Mouse (Mus musculus) E14TG2a.4 (cell line): ENCODE measurements around the gene Sntn.

Experiments
- H3K27me3 ChIP-seq: 2 replicates; pipeline ENCODE4 v1.6.1; 2014; ENCODE audit warnings: low read length, control low read depth; ENCODE audit not compliant: insufficient read depth
- H3K36me3 ChIP-seq: 2 replicates; pipeline ENCODE4 v1.6.1; 2014; ENCODE audit warnings: low read length, control low read depth; ENCODE audit not compliant: insufficient read depth
- H3K4me1 ChIP-seq: replicated peaks from 2 replicates; pipeline ENCODE4 v1.6.1; 2014; ENCODE audit warnings: low read depth, low read length, control low read depth
- H3K4me3 ChIP-seq: replicated peaks from 2 replicates; pipeline ENCODE4 v1.5.1; 2014; ENCODE audit warnings: mild to moderate bottlenecking, low read length
- H3K9me3 ChIP-seq: 2 replicates; pipeline ENCODE4 v1.6.1; 2014; ENCODE audit warnings: low read length, control low read depth
- CTCF ChIP-seq: conservative IDR thresholded peaks from 2 replicates; pipeline ENCODE4 v1.5.1; 2014; ENCODE audit warnings: low read length
- NANOG ChIP-seq: IDR thresholded peaks from 2 replicates; pipeline ENCODE4 v1.6.1; 2014; ENCODE audit warnings: borderline replicate concordance, low read length, mixed read lengths
- POU5F1 ChIP-seq: IDR thresholded peaks from 2 replicates; pipeline ENCODE4 v1.6.1; 2014; ENCODE audit warnings: low read length, borderline replicate concordance

Sntn gene

DNA sequence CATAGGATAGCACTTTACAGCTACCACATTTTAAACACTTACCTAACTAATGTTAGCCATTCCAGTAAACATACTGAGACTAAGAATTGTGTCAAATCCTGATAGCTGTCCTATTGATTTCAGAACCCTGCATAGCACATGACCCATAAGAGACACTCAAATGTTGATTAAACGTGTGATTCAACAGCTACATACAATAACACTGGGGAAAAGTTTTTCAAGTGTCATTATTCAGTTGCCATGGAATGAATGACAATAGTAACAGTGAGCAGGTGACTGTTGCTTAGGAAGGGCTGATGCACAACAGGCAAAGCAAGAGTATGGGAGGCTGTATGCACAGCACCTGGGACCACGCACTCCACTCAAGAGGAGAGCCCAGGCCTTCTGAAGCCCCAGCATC is at the start of gene Sntn:
Gene Sntn, plus strand, starts transcription at position 301 of the 400 bp plus-strand sequence.
- TF ChIP-seq NANOG (no peak), POU5F1 (no peak), CTCF (no peak)
- Histone ChIP-seq H3K4me1 (no peaks in the 10 kb centered on the region), H3K27me3 (no peaks in the 10 kb centered on the region), H3K9me3 (no peaks in the 10 kb centered on the region), H3K4me3 (no peak within 1 kb of the TSS), H3K36me3 (no peaks in the 10 kb centered on the region)

DNA sequence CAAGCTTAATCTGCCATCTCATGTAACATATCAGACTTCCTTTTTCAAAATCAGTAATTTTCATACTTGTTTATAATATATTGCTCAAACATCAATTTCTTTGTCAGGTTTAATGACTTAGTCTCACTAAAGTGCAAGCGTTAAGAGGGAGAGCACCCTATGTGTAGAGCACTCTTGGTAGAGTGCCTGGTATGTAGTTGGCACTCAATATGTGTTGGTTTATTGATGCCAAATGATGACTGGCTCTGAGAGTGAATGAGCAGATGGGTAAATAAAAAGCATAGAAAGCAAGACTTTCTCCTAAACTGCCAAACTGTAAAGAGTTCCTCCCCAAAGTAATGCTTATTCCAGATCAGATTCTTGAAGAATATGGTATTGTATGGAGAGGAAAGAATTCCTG is 20.8 kb upstream of the Sntn start:
- H3K27me3 ChIP-seq = no peaks in the 10 kb centered on the region
- 0 out of 2 replicates have a peak, but pooled peaks cover 4% of the 10 kb centered on the region for H3K4me1 ChIP-seq
- no peaks in the 10 kb centered on the region for H3K9me3 ChIP-seq
- no peaks in the 10 kb centered on the region for H3K36me3 ChIP-seq
- TF ChIP-seq POU5F1 = no peak
- TF ChIP-seq NANOG = no peak
- TF ChIP-seq CTCF = no peak
- H3K4me3 ChIP-seq = no peak overlapping the region

DNA sequence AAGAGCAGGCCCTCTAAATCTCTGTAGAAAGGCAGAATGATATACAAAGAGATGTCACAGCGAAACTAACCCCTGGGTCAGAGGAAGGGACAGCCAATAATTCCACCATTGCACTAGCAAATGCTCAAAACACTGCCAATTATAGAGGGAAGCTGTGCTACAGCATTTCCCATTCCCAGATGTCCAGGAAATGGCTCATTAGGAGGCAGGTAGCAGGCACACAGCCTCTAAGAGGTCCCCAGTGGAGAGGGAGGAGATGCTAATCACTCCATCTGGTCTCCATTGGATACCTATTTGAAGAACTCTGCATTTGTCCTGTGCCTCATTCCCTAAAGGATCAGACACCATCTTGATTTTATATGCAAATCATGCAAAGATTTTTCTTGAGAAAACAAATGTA is 19.6 kb upstream of the Sntn start:
- Histone ChIP-seq H3K9me3 (no peaks in the 10 kb centered on the region), H3K27me3 (no peaks in the 10 kb centered on the region), H3K4me3 (no peak overlapping the region), H3K36me3 (no peaks in the 10 kb centered on the region), H3K4me1 (0 out of 2 replicates have a peak, but pooled peaks cover 4% of the 10 kb centered on the region)
- TF ChIP-seq CTCF = no peak
- TF ChIP-seq NANOG = no peak
- TF ChIP-seq POU5F1 = no peak

DNA sequence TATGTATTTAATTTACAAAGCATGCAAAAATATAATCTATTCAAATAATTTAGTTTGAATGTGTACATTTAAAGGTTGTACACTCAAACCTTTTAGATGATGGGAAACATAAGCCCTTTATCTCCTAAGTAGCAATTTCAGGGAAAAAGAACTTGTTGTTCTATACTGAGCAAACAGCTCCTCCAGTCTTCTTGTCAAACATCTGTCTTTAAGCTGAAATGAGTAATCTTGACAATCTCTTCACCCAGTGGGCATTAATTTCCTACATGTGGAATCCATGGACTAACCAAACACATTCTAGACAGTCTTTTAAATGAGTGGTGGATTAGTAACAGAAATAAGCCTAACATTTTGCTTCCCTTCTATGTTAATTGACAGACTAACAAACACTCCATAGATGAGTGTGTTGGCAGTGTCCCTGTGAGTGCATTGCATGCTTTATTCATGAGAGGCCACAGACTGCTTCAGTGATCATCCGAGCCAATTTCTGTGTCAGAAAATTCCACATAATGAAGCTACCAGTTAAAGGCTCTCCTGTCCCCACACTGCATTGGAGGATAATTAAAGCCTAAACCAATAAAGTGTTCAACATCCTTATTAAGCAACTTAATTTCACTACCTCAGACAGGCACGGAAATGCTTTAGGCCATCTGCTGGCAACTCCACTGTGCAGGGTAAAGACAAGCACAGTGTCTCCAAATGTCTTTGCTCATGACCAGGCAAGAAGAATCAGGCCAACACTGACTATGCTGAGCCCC is 19.0 kb upstream of the Sntn start:
- H3K27me3 ChIP-seq = no peaks in the 10 kb centered on the region
- TF ChIP-seq CTCF (no peak), NANOG (no peak), POU5F1 (no peak)
- H3K4me1 ChIP-seq = 0 out of 2 replicates have a peak, but pooled peaks cover 4% of the 10 kb centered on the region
- no peak overlapping the region for H3K4me3 ChIP-seq
- H3K9me3 ChIP-seq = no peaks in the 10 kb centered on the region
- no peaks in the 10 kb centered on the region for H3K36me3 ChIP-seq

DNA sequence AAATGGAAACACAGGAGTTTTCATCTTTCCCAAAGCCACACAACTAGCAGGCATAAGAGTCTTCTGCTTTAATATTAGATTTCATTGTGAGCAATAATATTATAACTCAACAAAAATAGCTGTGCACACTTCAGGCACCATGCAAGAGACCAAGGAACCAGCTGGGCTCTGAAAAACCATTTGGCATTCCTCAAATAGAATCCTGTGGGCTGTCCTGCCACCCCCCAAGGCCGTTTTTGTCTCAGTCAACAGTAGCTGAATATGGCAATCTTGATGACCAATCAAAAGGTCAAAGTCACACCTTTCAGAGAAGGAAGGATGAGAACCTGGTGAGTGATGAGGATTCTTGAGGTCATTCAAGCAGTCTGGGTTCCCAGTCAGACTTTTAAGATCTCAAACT is 16.0 kb downstream of the Sntn start:
- TF ChIP-seq CTCF (no peak), POU5F1 (no peak), NANOG (no peak)
- H3K4me3 ChIP-seq = no peak overlapping the region
- no peaks in the 10 kb centered on the region for H3K36me3 ChIP-seq
- H3K27me3 ChIP-seq = no peaks in the 10 kb centered on the region
- no peaks in the 10 kb centered on the region for H3K9me3 ChIP-seq
- no peaks in the 10 kb centered on the region for H3K4me1 ChIP-seq

DNA sequence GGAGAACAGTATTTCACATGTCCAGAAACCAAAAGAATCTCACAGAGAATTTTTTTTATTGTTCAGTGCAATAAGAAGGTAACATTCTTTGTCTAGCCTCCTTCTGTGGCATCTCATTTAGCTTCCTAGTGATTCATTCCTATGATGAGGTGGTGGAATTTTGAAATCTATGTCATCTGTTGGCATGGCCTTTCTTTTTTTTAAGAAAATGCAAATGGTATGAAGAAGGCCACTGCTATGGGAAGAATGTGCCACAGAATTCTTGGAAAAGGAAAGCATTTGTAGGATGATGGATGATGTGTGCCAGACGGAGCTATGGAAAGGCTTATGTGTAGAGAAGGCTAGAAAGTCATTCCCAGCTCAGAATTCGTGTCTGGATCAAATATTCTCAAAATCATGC is 19.8 kb downstream of the Sntn start:
- H3K4me3 ChIP-seq = no peak overlapping the region

DNA sequence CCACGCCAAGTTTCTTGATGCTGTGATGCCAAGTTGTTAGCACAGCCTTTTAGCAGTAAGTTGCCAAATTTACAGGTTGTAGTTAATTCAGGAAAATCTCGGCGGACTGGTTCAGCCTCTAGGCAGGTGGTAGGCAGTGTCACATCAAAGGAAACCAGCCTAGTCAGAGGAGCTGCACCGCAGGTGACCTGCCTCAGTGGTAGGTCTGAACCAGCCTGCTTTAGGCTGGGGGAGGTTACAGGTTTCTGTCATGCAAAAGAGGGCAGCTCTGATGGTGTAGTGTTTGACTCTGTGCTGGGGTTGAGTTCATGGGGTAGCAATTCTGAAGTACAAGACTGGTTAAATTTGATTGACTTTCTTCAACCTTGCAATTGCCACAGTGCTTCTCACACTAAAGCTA is 61.6 kb downstream of the Sntn start:
- H3K27me3 ChIP-seq = no peaks in the 10 kb centered on the region
- peaks cover 22% of the 10 kb centered on the region for H3K9me3 ChIP-seq
- peaks cover 21% of the 10 kb centered on the region for H3K4me1 ChIP-seq
- no peaks in the 10 kb centered on the region for H3K36me3 ChIP-seq
- H3K4me3 ChIP-seq = no peak overlapping the region
- TF ChIP-seq CTCF = no peak
- 0 out of 2 replicates have a peak, but pooled peaks have one; percentile 11 for TF ChIP-seq POU5F1

More for the DNA sequence above, 19.8 kb downstream of the Sntn start:
- no peaks in the 10 kb centered on the region for H3K36me3 ChIP-seq
- no peak for TF ChIP-seq NANOG
- no peak for TF ChIP-seq CTCF
- no peaks in the 10 kb centered on the region for H3K9me3 ChIP-seq
- no peaks in the 10 kb centered on the region for H3K27me3 ChIP-seq
- no peaks in the 10 kb centered on the region for H3K4me1 ChIP-seq
